Mouse (Mus musculus) hindbrain, embryonic 11.5 days (tissue): ENCODE data around the gene Osbpl3. TPM values are rescaled to one million over a fixed set of nuclear protein-coding genes. Genes with fewer than 3 reads are reported as not detected.

ENCODE experiments used
- polyA plus RNA-seq: library from polyadenylated mRNA; unstranded; fragments of >200 nt; fragmentation: Nextera tagmentation; extraction: Ambion mirVana; gene quantifications from 2 replicates; pipeline ENCODE4 v1.2.1, GENCODE M21; 2014

Osbpl3 gene
- polyA plus RNA-seq, 1 experiment from 2014 or later, result 7.2 TPM

Other genes with a start within 250 kb of the Osbpl3 start
- gene Gsdme, start 192.3 kb downstream of the Osbpl3 start, polyA plus RNA-seq, result 55.0 TPM in 2 replicates
- gene Cycs, start 110.3 kb upstream of the Osbpl3 start, polyA plus RNA-seq, result 75.6 and 75.9 TPM in 2 replicates
- 0.95 and 1.1 TPM in 2 replicates for gene 4921507P07Rik, start 140.4 kb upstream of the Osbpl3 start, polyA plus RNA-seq
- not detected in 2 replicates for gene Npvf, start 198.2 kb upstream of the Osbpl3 start, polyA plus RNA-seq